Mouse (Mus musculus) CH12.LX (cell line): ENCODE results near the gene Zfp609. TPM values are rescaled to one million over a fixed set of nuclear protein-coding genes. Genes with fewer than 3 reads are reported as not detected.

Experiments used
- DNase-seq: peaks from one replicate; pipeline ENCODE4 v3.0.0-alpha.2; 2013; ENCODE audit errors: extremely low read depth
- H3K27ac ChIP-seq: 2 replicates; pipeline ENCODE4 v1.5.1; 2012; ENCODE audit warnings: low read depth, mild to moderate bottlenecking, control low read depth, moderate library complexity; ENCODE audit not compliant: insufficient read depth
- H3K27me3 ChIP-seq: replicated peaks from 2 replicates; pipeline ENCODE3; 2012; ENCODE audit warnings: inconsistent platforms
- H3K36me3 ChIP-seq, 2 experiments: replicated peaks in 1 of 2; 2 replicates each; pipeline versions ENCODE3 to v1.6.1; 2012; ENCODE audit warnings: inconsistent platforms in 1 of 2, low read length in 1 of 2, mild to moderate bottlenecking in 1 of 2, mixed read lengths in 1 of 2, moderate library complexity in 1 of 2; ENCODE audit not compliant: control insufficient read depth in 1 of 2, insufficient read depth in 1 of 2
- H3K4me1 ChIP-seq, 2 experiments: 2 replicates each; pipeline ENCODE4 v1.6.1; 2012; ENCODE audit warnings: inconsistent platforms in 1 of 2, moderate library complexity in 1 of 2; ENCODE audit not compliant: insufficient read depth in 2 of 2, control insufficient read depth in 1 of 2
- H3K4me2 ChIP-seq: 2 replicates; pipeline ENCODE4 v1.6.1; 2012; ENCODE audit warnings: low read depth, mild to moderate bottlenecking, control low read depth; ENCODE audit not compliant: poor library complexity, insufficient read depth, severe bottlenecking
- H3K4me3 ChIP-seq, 3 experiments: fragments of 150-350 bp in 1 of 3; sonication (generic) in 1 of 3; replicated peaks in 1 of 3; 2 replicates each; pipeline versions ENCODE3 to v1.5.1; 2011 to 2012; ENCODE audit warnings: low read depth in 2 of 3, low read length in 2 of 3, mild to moderate bottlenecking in 2 of 3, moderate library complexity in 2 of 3, control low read depth in 1 of 3, improper control_type of control experiment in 1 of 3, inconsistent platforms in 1 of 3, mixed read lengths in 1 of 3; ENCODE audit not compliant: poor library complexity in 1 of 3
- H3K79me2 ChIP-seq: replicated peaks from 2 replicates; pipeline ENCODE4 v1.6.1; 2012; ENCODE audit warnings: mild to moderate bottlenecking, moderate library complexity; ENCODE audit not compliant: control insufficient read depth, poor library complexity, insufficient read depth, severe bottlenecking; ENCODE audit errors: extremely low read depth
- H3K9ac ChIP-seq: 2 replicates; pipeline ENCODE4 v1.6.1; 2012; ENCODE audit warnings: low read depth, mild to moderate bottlenecking, control low read depth, moderate library complexity; ENCODE audit not compliant: insufficient read depth
- H3K9me3 ChIP-seq: replicated peaks from 2 replicates; pipeline ENCODE3; 2012; ENCODE audit warnings: low read length, inconsistent platforms, mixed read lengths
- CHD1 ChIP-seq: IDR thresholded peaks from 2 replicates; pipeline ENCODE4 v1.6.1; 2012; ENCODE audit warnings: low read depth, low read length, improper control_type of control experiment, inconsistent platforms
- CHD2 ChIP-seq: IDR thresholded peaks from 2 replicates; pipeline ENCODE4 v1.6.1; 2011; ENCODE audit warnings: low read length, improper control_type of control experiment
- CTCF ChIP-seq, 2 experiments: IDR thresholded peaks in 1 of 2; conservative IDR thresholded peaks in 1 of 2; 2 replicates each; pipeline ENCODE4 v1.5.1; 2011 to 2012; ENCODE audit warnings: low read depth in 2 of 2, low read length in 2 of 2, improper control_type of control experiment in 1 of 2, inconsistent platforms in 1 of 2, mild to moderate bottlenecking in 1 of 2, moderate library complexity in 1 of 2
- E2F4 ChIP-seq: IDR thresholded peaks from 2 replicates; pipeline ENCODE4 v1.6.1; 2011; ENCODE audit warnings: low read depth, low read length, improper control_type of control experiment; ENCODE audit not compliant: insufficient replicate concordance
- EP300 ChIP-seq: IDR thresholded peaks from 2 replicates; pipeline ENCODE4 v1.6.1; 2011; ENCODE audit warnings: low read length, improper control_type of control experiment
- GABPA ChIP-seq: IDR thresholded peaks from 2 replicates; pipeline ENCODE4 v1.6.1; 2012; ENCODE audit warnings: low read depth, low read length, improper control_type of control experiment, inconsistent platforms; ENCODE audit not compliant: insufficient replicate concordance
- IRF4 ChIP-seq: IDR thresholded peaks from 2 replicates; pipeline ENCODE4 v1.6.1; 2014; ENCODE audit warnings: low read depth, mild to moderate bottlenecking, inconsistent platforms, low read length, improper control_type of control experiment
- JUND ChIP-seq: conservative IDR thresholded peaks from 2 replicates; pipeline ENCODE4 v1.6.1; 2011; ENCODE audit warnings: low read depth, low read length, improper control_type of control experiment
- MAZ ChIP-seq: IDR thresholded peaks from 2 replicates; pipeline ENCODE4 v1.6.1; 2012; ENCODE audit warnings: low read depth, mild to moderate bottlenecking, inconsistent platforms, low read length, improper control_type of control experiment, moderate library complexity
- MEF2A ChIP-seq: IDR thresholded peaks from 2 replicates; pipeline ENCODE4 v1.6.1; 2014; ENCODE audit warnings: low read depth, mild to moderate bottlenecking, inconsistent platforms, low read length, improper control_type of control experiment, borderline replicate concordance
- MXI1 ChIP-seq: IDR thresholded peaks from 2 replicates; pipeline ENCODE4 v1.6.1; 2011; ENCODE audit warnings: mild to moderate bottlenecking, low read depth, low read length, improper control_type of control experiment
- NELFE ChIP-seq: IDR thresholded peaks from 2 replicates; pipeline ENCODE4 v1.6.1; 2011; ENCODE audit warnings: low read depth, low read length, improper control_type of control experiment
- NRF1 ChIP-seq: IDR thresholded peaks from 2 replicates; pipeline ENCODE4 v1.6.1; 2014; ENCODE audit warnings: low read depth, mild to moderate bottlenecking, inconsistent platforms, low read length, improper control_type of control experiment, moderate library complexity
- PAX5 ChIP-seq: IDR thresholded peaks from 2 replicates; pipeline ENCODE4 v1.6.1; 2012; ENCODE audit warnings: low read length, inconsistent platforms, mixed read lengths
- POLR2A ChIP-seq: IDR thresholded peaks from 2 replicates; pipeline ENCODE4 v1.6.1; 2011; ENCODE audit warnings: low read depth, mild to moderate bottlenecking, improper control_type of control experiment, low read length
- POLR2AphosphoS2 ChIP-seq: IDR thresholded peaks from 2 replicates; pipeline ENCODE4 v1.6.1; 2011; ENCODE audit warnings: low read depth, low read length, improper control_type of control experiment
- RAD21 ChIP-seq: IDR thresholded peaks from 2 replicates; pipeline ENCODE4 v1.6.1; 2011; ENCODE audit warnings: low read depth, mild to moderate bottlenecking, low read length, improper control_type of control experiment, moderate library complexity
- RCOR1 ChIP-seq: conservative IDR thresholded peaks from 2 replicates; pipeline ENCODE4 v1.6.1; 2012; ENCODE audit warnings: low read depth, mild to moderate bottlenecking, inconsistent platforms, low read length, improper control_type of control experiment
- SIN3A ChIP-seq: IDR thresholded peaks from 2 replicates; pipeline ENCODE4 v1.6.1; 2012; ENCODE audit warnings: low read length, improper control_type of control experiment, inconsistent platforms
- SMC3 ChIP-seq: IDR thresholded peaks from 2 replicates; pipeline ENCODE4 v1.6.1; 2011; ENCODE audit warnings: low read depth, low read length, improper control_type of control experiment
- TBP ChIP-seq: conservative IDR thresholded peaks from 2 replicates; pipeline ENCODE4 v1.6.1; 2011; ENCODE audit warnings: low read depth, low read length, improper control_type of control experiment
- TCF12 ChIP-seq: IDR thresholded peaks from 2 replicates; pipeline ENCODE4 v1.6.1; 2014; ENCODE audit warnings: low read depth, mild to moderate bottlenecking, inconsistent platforms, low read length, improper control_type of control experiment
- UBTF ChIP-seq: IDR thresholded peaks from 2 replicates; pipeline ENCODE4 v1.6.1; 2012; ENCODE audit warnings: low read depth, mild to moderate bottlenecking, inconsistent platforms, low read length, improper control_type of control experiment, moderate library complexity
- USF1 ChIP-seq: IDR thresholded peaks from 2 replicates; pipeline ENCODE4 v1.6.1; 2014; ENCODE audit warnings: low read depth, mild to moderate bottlenecking, inconsistent platforms, low read length, improper control_type of control experiment
- ZC3H11A ChIP-seq: IDR thresholded peaks from 2 replicates; pipeline ENCODE4 v1.6.1; 2012; ENCODE audit warnings: low read depth, mild to moderate bottlenecking, inconsistent platforms, low read length, improper control_type of control experiment
- ZKSCAN1 ChIP-seq: IDR thresholded peaks from 2 replicates; pipeline ENCODE4 v1.6.1; 2012; ENCODE audit warnings: low read depth, inconsistent platforms, low read length, improper control_type of control experiment, borderline replicate concordance
- ZMIZ1 ChIP-seq: IDR thresholded peaks from 2 replicates; pipeline ENCODE4 v1.6.1; 2012; ENCODE audit warnings: low read depth, mild to moderate bottlenecking, inconsistent platforms, low read length, improper control_type of control experiment
- dilution Hi-C: fragments of 300-500 bp; cut with MboI; formaldehyde crosslinking; loops from 2 replicates; pipeline ENCODE4 v1.14.3; 2020; ENCODE audit warnings: low sequenced_read_pairs; ENCODE audit not compliant: extremely low pct_unique_long_range_greater_than_20kb, extremely low pct_ligation_motif_present
- in situ Hi-C: fragments of 300-500 bp; cut with MboI; formaldehyde crosslinking; loops from 3 replicates; pipeline ENCODE4 v1.14.3; 2019; ENCODE audit warnings: low sequenced_read_pairs, low pct_ligation_motif_present, low pct_unique_long_range_greater_than_20kb, mixed read lengths
- polyA plus RNA-seq: library from polyadenylated mRNA; unstranded; fragments of >175 nt; gene quantifications from 2 replicates; pipeline ENCODE4 v1.2.1, GENCODE M21; 2012; ENCODE audit warnings: low read depth; ENCODE audit not compliant: insufficient read length
- total RNA-seq, 2 experiments: library from RNA; depleted of rRNA; stranded (reverse); fragments of 300-350 nt in 1 of 2; fragments of >200 nt in 1 of 2; gene quantifications; 2 replicates each; pipeline ENCODE4 v1.2.3; 2012 to 2014

Zfp609 gene
- total and polyA plus RNA-seq, 3 experiments: 1.2 to 15.4 (median 3.2) TPM

DNA sequence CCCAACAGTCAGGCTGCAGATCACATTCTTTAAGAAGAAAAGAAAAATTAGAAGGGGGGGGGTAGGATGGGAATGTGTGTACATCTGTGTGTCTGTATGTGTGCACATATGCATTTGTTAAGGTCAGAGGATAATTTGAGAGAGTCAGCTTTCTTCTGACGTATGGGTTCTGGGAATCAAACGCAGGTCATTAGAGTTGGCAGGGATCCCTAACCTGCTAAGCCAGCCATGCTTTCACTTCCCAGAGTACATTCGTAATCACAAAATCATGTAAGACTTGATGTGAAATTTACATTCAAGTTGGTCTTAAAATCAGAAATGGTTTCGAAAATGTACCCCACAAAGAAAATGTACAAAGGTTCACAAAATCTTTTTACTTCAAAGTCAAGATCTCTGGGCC, 38.8 kb downstream of the Zfp609 start:
- DNase-seq: no peak
- H3K4me1 ChIP-seq: peaks cover 4 to 46% of the 10 kb centered on the region in 2 experiments

DNA sequence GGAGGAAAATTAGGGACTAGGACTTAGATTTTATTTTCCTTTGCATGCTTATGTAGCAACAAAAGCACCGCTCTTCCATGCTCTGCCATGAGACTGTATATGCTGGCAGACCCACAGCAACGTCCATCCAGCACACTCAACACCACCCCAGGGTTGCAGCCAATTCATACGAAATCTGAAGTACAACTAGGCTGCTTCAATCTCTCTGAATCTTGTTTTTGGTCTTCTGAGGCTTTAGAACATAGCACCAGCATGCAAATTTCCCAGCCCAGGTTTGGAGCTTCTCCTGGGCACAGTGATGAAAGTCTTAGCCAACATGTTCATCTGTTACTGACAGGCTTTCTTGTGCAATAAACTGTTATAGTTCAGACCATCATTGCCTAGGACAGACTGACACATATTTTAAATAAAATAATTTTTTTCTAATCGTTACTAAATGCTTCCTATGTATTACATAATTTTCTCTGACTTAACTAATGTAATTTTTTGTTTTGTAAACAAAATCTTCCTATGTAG, 39.5 kb downstream of the Zfp609 start:
- H3K27ac ChIP-seq: no peak overlapping the region
- H3K79me2 ChIP-seq: peaks cover 16% of the 10 kb centered on the region
- no peak overlapping the region for H3K9ac ChIP-seq
- DNase-seq: peak; percentile 5
- peaks cover 4 to 46% of the 10 kb centered on the region in 2 experiments for H3K4me1 ChIP-seq
- no peak overlapping the region for H3K4me3 ChIP-seq
- peaks cover 0 to 32% of the 10 kb centered on the region in 2 experiments for H3K36me3 ChIP-seq
- H3K9me3 ChIP-seq: no peaks in the 10 kb centered on the region
- H3K27me3 ChIP-seq: no peaks in the 10 kb centered on the region
- dilution Hi-C loops (no loop called here), in situ Hi-C loops (no loop called here)
- TF ChIP-seq SIN3A (no peak), USF1 (no peak), EP300 (no peak), CHD2 (no peak), POLR2AphosphoS2 (no peak), SMC3 (no peak), NRF1 (no peak), E2F4 (no peak), UBTF (no peak), ZC3H11A (no peak), RAD21 (no peak), MXI1 (no peak), IRF4 (no peak), MAZ (no peak), TCF12 (no peak), POLR2A (no peak), ZKSCAN1 (no peak), TBP (no peak), GABPA (no peak)
- peak overlapping the region; percentile 0; the same call in 1 of the 2 replicates for H3K4me2 ChIP-seq

More for the DNA sequence above, 38.8 kb downstream of the Zfp609 start:
- H3K9me3 ChIP-seq: no peaks in the 10 kb centered on the region
- TF ChIP-seq MEF2A (no peak), SMC3 (no peak), RCOR1 (no peak), USF1 (no peak), RAD21 (no peak), POLR2A (no peak), CHD1 (no peak), JUND (no peak), E2F4 (no peak), CTCF (conservative IDR thresholded peaks at IDR 0.05 in 1 of 2, IDR thresholded peaks at IDR 0.05 in 1 of 2; ENCODE audit: low read depth in 2 of 2, low read length in 2 of 2) (no peak), PAX5 (no peak), EP300 (no peak), MXI1 (no peak), ZMIZ1 (no peak), NELFE (no peak)
- TF ChIP-seq, all 38 proteins: peak for 0
- peaks cover 0 to 35% of the 10 kb centered on the region in 2 experiments for H3K36me3 ChIP-seq
- in situ Hi-C loops (no loop called here), dilution Hi-C loops (no loop called here)
- H3K79me2 ChIP-seq: peaks cover 16% of the 10 kb centered on the region
- no peak overlapping the region for H3K4me2 ChIP-seq
- no peak overlapping the region for H3K9ac ChIP-seq
- H3K27ac ChIP-seq: no peak overlapping the region
- H3K4me3 ChIP-seq: no peak overlapping the region
- no peaks in the 10 kb centered on the region for H3K27me3 ChIP-seq
